Mouse (Mus musculus): ENCODE results near the gene Cdk5r2.

Cdk5r2 gene

DNA sequence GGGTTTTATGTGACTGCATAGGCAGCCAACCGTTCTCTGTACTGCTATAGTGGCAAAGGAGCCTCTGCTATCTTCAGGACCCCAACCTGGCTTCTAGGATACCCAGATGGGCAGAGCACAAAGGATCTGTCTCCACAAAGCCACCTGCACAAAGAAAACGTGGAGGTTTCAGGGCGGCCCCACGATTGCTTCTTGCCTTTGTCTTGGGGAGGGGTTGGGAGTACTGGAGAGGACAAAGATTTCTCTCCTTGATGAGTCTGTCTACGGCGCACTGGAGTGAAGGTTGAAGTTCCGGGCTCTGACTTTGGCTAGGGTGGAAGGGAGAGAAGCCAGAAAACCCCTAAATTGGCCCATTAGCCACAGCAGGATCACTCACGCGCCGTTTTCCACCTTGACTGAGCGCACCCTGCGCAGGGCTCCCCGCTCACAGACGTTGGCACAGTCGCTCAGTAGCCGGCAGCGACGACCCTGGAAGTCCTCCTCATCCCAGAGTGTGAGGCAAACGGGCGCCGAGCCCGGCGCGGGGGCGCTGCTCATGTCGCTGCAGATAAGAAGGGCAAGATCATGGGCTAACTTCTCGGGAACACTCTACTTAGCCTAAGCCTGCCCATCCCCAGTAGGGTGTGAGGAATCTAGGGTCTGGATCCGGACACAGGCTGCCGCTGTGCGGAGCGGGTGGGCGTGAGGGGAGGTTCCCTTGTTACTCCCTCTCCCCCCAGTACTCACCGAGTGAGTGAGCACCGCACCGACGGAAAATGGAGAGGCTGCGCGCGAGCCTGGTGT lies 37.8 kb downstream of the Cdk5r2 start:
- no peak for DNase-seq (ENCODE audit: low spot score in 2 of 2)

DNA sequence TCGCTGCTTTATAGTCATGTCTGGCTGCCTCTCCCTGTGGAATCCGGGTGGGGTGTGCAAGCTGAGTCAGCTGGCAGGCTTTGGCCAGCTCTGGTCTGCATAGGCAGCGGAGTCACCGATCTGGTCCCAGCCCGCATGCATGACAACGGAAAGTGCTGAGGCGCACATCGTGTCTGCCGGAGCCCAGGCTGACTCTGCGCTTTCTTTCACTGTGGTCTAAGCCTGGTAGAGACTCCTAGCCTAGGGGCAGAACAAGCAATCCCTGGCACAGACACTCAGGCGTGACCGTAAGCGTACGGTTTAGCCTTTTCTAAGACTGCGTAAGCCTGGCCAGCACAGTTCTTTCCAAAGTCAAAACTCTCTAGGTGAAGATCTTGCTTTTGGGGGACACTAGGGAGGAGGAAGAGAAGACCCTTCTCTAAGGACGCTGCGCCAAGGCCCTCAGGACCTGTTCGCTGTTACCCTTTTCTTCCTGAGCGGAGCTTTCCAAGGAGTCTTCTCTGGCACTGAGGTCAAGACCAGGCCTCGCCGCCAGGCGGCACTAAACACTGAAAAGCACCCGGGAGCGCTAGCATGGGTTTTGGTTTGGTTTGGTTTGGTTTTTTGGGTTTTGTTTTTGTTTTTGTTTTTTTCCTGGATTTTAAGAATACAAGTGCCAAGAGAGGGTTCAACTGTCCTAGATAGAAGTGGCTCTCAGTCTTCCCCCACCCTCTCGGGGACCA lies 38.6 kb downstream of the Cdk5r2 start, which contains the start of gene Cryba2:
TSS of gene Cryba2 (minus strand) at position 10 of the 722 bp plus-strand sequence.
- no peak for DNase-seq (ENCODE audit: low spot score in 2 of 2)

DNA sequence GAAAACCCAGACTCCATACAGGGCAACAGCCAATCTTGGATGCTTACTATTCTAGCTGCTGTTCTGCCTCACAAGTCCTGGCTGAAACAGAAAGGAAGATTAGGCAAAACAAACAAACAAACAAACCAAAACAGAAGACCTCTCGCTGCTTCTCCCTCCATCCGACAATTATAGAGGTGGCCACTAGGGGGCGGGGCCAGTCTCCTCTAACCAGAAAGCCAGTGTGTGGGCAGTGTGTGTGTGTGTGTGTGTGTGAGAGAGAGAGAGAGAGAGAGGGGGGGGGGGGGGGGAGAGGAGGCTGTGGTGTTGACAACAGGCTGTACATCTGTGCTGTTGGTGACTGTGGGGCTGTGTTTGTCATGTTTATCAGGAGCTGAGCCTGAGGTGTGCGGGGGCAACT lies 40.2 kb downstream of the Cdk5r2 start:
- peak; percentile 33 to 78 for DNase-seq (ENCODE audit: low spot score in 2 of 2)

DNA sequence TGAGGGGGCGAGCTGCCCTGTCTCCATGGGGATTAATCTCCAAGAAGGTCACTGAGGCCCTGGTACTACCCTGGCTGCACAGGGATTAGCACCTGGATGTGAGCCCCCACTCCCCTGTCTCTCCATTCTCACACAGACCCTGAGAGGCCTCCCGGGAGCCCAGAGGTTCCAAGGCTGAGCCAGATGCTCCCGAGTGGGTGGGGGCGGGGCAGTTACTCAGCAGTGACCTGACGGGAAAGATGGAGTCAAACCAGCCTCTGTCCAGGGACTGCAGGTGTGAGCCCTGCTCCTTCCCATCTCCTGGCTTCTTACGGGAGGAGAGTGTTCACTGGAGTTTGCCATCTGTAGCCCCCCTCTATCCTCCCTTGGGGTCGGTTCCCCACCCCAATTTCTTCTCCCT lies 43.2 kb downstream of the Cdk5r2 start:
- no peak for DNase-seq (ENCODE audit: low spot score in 2 of 2)

DNA sequence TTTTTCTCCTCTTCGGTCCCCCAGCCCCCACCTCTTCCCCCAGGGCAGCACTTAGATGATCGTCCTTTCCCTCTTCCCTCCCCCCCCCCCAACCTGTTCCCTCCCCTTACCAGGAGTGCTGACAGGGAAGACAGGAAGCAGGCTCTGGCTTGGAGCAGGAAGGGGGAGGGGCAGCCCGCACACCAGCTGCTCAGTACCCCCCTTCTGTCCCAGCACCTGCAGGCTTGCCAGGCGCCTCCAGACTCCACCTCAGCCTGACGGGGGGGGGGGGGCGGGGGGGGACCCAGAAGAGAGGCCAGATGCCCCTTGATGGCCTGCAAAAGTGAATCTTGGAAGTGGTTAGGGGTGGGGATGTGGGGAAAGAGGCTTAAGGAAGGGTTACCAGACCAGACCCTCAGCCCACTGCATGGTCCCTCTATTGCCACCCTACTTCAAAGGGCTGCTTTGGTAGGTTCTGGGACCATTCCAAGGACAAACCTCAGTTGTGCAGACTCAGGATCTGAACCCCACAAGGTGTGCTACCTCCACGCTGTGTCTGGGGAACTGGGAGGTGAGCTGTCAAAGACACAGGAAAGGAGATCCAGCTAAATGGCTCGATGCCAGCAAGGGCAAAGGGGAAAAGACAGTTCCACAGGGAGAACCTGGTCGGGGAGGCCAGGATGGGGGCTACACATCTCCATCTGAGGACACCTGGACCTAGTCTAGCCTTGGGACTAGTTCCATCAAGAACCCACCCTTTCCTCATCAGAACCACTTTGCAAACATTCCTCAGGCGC lies 44.1 kb downstream of the Cdk5r2 start:
- no peak for DNase-seq (ENCODE audit: low spot score in 2 of 2)

DNA sequence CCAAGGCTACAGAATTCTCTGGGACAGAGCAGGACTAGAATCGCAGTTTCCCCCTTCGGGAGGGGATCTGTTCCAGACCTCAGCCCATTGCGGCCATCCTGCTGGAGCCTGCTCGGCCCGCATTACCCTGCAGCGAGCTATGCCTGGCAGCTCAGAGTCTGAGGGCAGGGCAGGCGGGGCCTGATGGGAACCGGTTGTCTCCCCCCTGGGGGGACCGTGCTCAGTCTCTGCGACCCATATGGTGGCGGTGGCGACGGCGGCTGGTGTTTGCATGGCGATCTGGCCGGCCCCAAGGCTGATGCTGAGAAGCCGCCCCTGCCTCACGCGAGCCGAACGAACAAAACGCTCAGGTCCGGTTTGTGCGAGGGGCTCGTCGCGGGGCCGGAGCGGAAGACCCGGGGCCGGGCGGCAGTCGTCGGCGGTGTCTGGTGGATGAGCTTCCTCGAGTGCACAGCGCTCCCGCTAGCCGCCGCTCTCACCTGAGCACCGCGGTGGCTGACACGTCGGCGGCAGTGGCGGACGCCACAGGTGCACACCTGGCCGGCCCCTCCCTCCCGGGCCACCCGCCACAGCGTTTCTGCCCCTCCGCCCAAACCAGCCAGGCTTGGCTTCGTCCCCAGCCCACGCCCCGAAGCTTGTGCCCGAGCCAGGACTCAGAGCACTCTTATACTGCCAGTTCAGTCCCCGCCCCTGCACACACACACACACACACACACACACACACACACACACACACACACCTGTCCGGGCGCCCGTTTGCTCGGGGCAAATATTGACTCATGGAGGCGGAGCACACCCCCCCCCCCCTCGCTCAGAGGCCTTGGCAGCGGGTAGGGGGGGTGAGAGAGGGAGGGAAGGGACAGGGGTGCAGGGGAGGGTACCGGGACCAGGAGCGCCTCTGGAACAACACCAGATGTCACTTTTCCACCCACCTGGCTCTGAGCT lies 45.9 kb downstream of the Cdk5r2 start:
- no peak for DNase-seq (ENCODE audit: low spot score in 2 of 2)

DNA sequence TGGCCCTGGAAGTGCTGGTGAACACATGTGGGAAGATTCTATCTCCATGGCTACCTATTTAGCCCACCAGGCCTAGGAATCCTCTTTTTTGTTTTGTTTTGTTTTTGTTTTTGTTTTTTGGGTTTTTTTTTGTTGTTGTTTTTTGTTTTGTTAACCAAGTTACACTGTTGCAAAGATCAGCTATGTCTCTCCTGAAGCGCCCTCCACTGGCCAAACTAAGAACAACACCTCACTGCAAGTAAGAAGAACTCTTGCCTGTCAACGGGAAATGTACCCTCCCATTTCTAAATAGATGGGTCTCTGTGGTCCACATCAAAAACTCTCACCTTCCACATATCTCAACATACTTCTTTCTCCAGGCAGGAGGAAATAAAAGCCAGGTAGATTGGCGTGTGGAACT lies 47.0 kb downstream of the Cdk5r2 start:
- DNase-seq (ENCODE audit: low spot score in 2 of 2): no peak

DNA sequence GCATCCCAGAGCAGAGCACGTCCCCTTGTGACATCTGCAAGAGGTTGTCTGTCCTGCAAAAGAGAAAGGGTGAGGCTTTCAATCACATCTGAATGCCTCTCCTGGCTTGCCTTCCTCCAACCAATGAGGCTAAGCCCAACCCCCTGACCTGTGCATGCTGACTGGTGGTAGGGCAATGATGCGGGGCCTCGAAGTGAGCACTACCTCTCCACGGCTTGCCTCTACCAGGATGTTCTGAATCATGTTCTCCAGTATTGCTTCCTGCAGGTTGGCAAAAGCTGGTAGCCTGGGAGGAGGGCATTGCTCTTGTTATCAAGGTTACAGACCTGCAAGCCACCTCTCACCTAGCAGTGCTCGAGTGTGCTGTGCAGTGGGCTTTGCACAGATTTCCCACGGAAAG lies 47.5 kb downstream of the Cdk5r2 start:
- DNase-seq (ENCODE audit: low spot score in 2 of 2): no peak
